Mouse (Mus musculus) embryonic facial prominence, embryonic 15.5 days (tissue): ENCODE data around the gene Agps. TPM values are rescaled to one million over a fixed set of nuclear protein-coding genes. Genes with fewer than 3 reads are reported as not detected.

Experiments
- ATAC-seq: fragments of 200-750 bp; cut with Nextera tagmentation; 2 replicates; pipeline ENCODE4 v1.8.0; 2017; ENCODE audit warnings: low read depth, moderate TSS enrichment; ENCODE audit not compliant: insufficient number of reproducible peaks, low FRiP score, low TSS enrichment
- H3K27ac ChIP-seq: fragments of 300-500 bp; sonication (generic); replicated peaks from 2 replicates; pipeline ENCODE4 v1.5.1; 2015; ENCODE audit warnings: mild to moderate bottlenecking, inconsistent platforms
- H3K27me3 ChIP-seq: fragments of 300-500 bp; sonication (generic); 2 replicates; pipeline ENCODE4 v1.6.1; 2015; ENCODE audit warnings: inconsistent platforms
- H3K36me3 ChIP-seq: fragments of 300-500 bp; sonication (generic); 2 replicates; pipeline ENCODE4 v1.6.1; 2015; ENCODE audit warnings: mild to moderate bottlenecking, inconsistent platforms
- H3K4me1 ChIP-seq: fragments of 300-500 bp; sonication (generic); 2 replicates; pipeline ENCODE4 v1.6.1; 2015; ENCODE audit warnings: inconsistent platforms
- H3K4me2 ChIP-seq: fragments of 300-500 bp; sonication (generic); replicated peaks from 2 replicates; pipeline ENCODE4 v1.6.1; 2015; ENCODE audit warnings: mild to moderate bottlenecking, inconsistent platforms
- H3K4me3 ChIP-seq: fragments of 300-500 bp; sonication (generic); replicated peaks from 2 replicates; pipeline ENCODE4 v1.5.1; 2015; ENCODE audit warnings: mild to moderate bottlenecking, inconsistent platforms
- H3K9ac ChIP-seq: fragments of 300-500 bp; sonication (generic); 2 replicates; pipeline ENCODE4 v1.6.1; 2015; ENCODE audit warnings: inconsistent platforms
- H3K9me3 ChIP-seq: fragments of 300-500 bp; sonication (generic); replicated peaks from 2 replicates; pipeline ENCODE4 v1.6.1; 2016; ENCODE audit warnings: inconsistent platforms
- WGBS: fragments of 180-500 bp; shearing (Covaris S2); methylation state at CpG from one replicate; pipeline ENCODE4 v1.1.7; 2015; 5-methylcytosine and 5-hydroxymethylcytosine counted together
- polyA plus RNA-seq: library from polyadenylated mRNA; unstranded; fragments of >200 nt; fragmentation: Nextera tagmentation; extraction: Ambion mirVana; gene quantifications from 2 replicates; pipeline ENCODE4 v1.2.1, GENCODE M21; 2015

The Agps gene
- polyA plus RNA-seq, 1 experiment from 2014 or later = 24.5 TPM

DNA sequence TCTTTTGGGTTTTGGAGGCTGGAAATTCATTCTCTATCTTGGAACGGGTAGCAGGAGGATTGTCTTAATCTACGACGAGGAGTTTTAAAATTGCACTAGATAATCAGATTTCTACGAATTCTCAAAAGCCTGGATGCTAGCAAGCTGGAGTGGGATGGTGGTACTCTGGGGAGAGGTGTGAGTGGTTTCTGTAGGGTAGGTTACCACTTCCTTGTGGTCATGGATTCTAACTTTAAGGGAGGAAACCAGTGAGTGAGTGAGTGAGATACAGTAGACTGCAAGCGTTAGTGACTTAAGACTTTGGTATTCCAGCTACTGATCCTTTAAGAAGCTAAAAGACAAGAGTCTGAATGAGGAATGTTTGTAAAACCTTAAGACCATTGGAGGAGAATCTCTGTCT, 804 bp downstream of the Agps start:
- WGBS = under 1% methylated on average over 5 of the region's 5 CpGs

DNA sequence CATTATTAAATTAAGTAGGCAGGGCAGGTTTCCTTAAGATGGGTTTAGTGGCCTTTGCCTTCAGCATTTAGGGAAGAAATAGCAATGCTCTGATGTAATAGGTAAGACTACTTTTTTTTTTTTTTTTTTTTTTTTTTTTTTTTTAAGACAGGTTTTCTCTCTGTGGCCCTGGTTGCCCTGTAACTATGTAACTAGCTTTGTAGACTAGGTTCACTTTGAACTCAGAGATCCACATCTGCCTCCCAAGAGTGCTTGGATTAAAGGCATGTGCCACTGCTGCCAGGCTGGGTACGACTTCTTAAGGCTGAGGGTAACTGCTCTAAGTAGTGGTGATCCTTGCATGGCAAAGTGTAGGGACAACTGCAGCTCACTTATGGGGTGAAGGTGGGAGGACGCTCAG, 2.5 kb downstream of the Agps start:
- WGBS = 76% methylated on average over 2 of the region's 2 CpGs
- H3K27me3 ChIP-seq = no peaks in the 10 kb centered on the region
- no peak overlapping the region for H3K4me3 ChIP-seq
- H3K36me3 ChIP-seq = no peaks in the 10 kb centered on the region
- 0 out of 2 replicates have a peak overlapping the region, but pooled peaks have one; percentile 71 for H3K4me2 ChIP-seq
- H3K9ac ChIP-seq = no peak overlapping the region
- H3K9me3 ChIP-seq = no peaks in the 10 kb centered on the region
- H3K4me1 ChIP-seq = peaks cover 28% of the 10 kb centered on the region
- no peak for ATAC-seq
- H3K27ac ChIP-seq = no peak overlapping the region

More for the DNA sequence above, 804 bp downstream of the Agps start:
- no peaks in the 10 kb centered on the region for H3K27me3 ChIP-seq
- peak overlapping the region; percentile 80 for H3K9ac ChIP-seq
- peaks cover 28% of the 10 kb centered on the region for H3K4me1 ChIP-seq
- no peaks in the 10 kb centered on the region for H3K36me3 ChIP-seq
- H3K27ac ChIP-seq = peak overlapping the region; percentile 82
- H3K4me3 ChIP-seq = peak overlapping the region; percentile 86
- no peaks in the 10 kb centered on the region for H3K9me3 ChIP-seq
- no peak for ATAC-seq
- H3K4me2 ChIP-seq = peak overlapping the region; percentile 71

GRCm38 (mm10) chr2:75842302-75842701, 10.3 kb downstream of the Agps start:
- Histone ChIP-seq H3K27me3 (no peaks in the 10 kb centered on the region), H3K27ac (no peak overlapping the region), H3K4me2 (no peak overlapping the region), H3K9ac (no peak overlapping the region), H3K9me3 (no peaks in the 10 kb centered on the region), H3K36me3 (no peaks in the 10 kb centered on the region), H3K4me3 (no peak overlapping the region), H3K4me1 (0 out of 2 replicates have a peak, but pooled peaks cover 6% of the 10 kb centered on the region)
- no peak for ATAC-seq
- WGBS = 76% methylated on average over 2 of the region's 2 CpGs

GRCm38 (mm10) chr2:75847708-75848107, 15.7 kb downstream of the Agps start:
- H3K4me3 ChIP-seq = no peak overlapping the region
- no peaks in the 10 kb centered on the region for H3K36me3 ChIP-seq
- WGBS = 95% methylated on average over 1 of the region's 1 CpGs
- no peak for ATAC-seq
- H3K4me1 ChIP-seq = 0 out of 2 replicates have a peak, but pooled peaks cover 3% of the 10 kb centered on the region
- H3K27ac ChIP-seq = no peak overlapping the region
- H3K9me3 ChIP-seq = no peaks in the 10 kb centered on the region
- no peak overlapping the region for H3K9ac ChIP-seq
- no peaks in the 10 kb centered on the region for H3K27me3 ChIP-seq
- no peak overlapping the region for H3K4me2 ChIP-seq

GRCm38 (mm10) chr2:75852483-75852882, 20.5 kb downstream of the Agps start:
- WGBS = 95% methylated on average over 2 of the region's 2 CpGs
- no peak for ATAC-seq
- H3K27ac ChIP-seq = no peak overlapping the region

DNA sequence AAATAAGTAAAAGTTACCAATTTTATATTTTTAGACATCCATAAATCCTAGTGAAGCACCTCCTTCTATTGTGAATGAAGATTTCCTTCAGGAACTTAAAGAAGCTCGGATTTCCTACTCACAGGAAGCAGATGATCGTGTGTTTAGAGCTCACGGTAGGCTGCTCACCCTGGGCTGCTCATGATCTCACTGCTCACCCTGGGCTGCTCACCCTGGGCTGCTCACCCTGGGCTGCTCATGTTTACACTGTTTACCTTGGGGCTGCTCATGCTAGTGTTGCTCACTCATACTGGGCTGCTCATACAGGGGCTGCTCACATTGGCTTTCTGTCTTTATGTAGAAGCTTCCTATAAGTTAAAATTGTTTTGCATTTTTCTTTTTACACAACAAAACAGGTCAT, 22.2 kb downstream of the Agps start:
- Histone ChIP-seq H3K4me1 (no peaks in the 10 kb centered on the region), H3K36me3 (no peaks in the 10 kb centered on the region; the same call in 1 of the 2 replicates), H3K9me3 (no peaks in the 10 kb centered on the region), H3K9ac (no peak overlapping the region), H3K4me2 (no peak overlapping the region), H3K4me3 (no peak overlapping the region), H3K27ac (no peak overlapping the region), H3K27me3 (no peaks in the 10 kb centered on the region)
- 35% methylated on average over 3 of the region's 3 CpGs for WGBS
- ATAC-seq = no peak

More at GRCm38 (mm10) chr2:75852483-75852882, 20.5 kb downstream of the Agps start:
- no peak overlapping the region for H3K4me3 ChIP-seq
- H3K4me1 ChIP-seq = no peaks in the 10 kb centered on the region
- no peak overlapping the region for H3K9ac ChIP-seq
- H3K27me3 ChIP-seq = no peaks in the 10 kb centered on the region
- no peaks in the 10 kb centered on the region for H3K9me3 ChIP-seq
- no peaks in the 10 kb centered on the region for H3K36me3 ChIP-seq
- H3K4me2 ChIP-seq = no peak overlapping the region

DNA sequence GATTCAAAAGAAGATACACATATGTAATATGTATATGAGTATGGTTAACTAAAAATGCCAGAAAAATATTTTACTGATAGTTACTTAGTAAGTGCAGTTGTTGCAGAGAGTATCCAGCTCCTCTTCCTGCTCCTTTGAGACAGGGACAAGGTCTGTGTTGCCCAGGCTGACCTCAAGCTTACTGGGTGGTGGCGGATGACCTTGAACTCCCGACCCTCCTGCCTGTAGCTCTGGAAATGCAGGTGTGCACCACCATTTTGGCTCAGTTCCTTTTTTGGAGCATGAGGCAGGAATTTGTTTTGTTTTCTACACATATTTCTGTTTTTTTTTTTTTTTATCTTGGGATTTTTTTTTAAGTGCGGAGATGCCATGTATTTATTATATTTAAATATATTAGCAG, 29.1 kb downstream of the Agps start:
- no peaks in the 10 kb centered on the region for H3K27me3 ChIP-seq
- no peak overlapping the region for H3K27ac ChIP-seq
- WGBS = 91% methylated on average over 3 of the region's 3 CpGs
- H3K36me3 ChIP-seq = peaks cover 8% of the 10 kb centered on the region; the same call in 1 of the 2 replicates
- no peaks in the 10 kb centered on the region for H3K9me3 ChIP-seq
- no peak overlapping the region for H3K4me3 ChIP-seq
- H3K4me1 ChIP-seq = no peaks in the 10 kb centered on the region
- no peak overlapping the region for H3K4me2 ChIP-seq
- no peak for ATAC-seq
- H3K9ac ChIP-seq = no peak overlapping the region

DNA sequence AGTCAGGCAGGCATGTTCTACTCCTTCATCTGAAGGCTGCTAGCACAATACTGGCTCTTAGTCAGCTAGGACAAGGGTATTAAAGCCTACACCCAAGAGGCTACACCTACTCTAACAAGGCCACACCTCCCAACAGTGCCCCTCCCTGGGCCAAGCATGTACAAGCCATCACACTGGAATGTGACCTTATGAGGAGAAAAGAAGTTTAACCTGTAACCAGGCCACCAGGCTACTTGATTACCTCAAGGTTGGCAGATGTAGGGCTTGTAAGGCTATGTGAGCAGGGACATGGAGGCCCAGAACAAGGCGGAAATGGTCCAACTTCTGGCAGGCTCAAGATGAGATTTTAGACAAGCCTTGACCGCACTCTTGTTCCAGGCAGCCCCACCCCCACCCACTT, 37.6 kb downstream of the Agps start:
- Histone ChIP-seq H3K36me3 (peaks cover 8% of the 10 kb centered on the region; the same call in 1 of the 2 replicates), H3K9ac (no peak overlapping the region), H3K9me3 (no peaks in the 10 kb centered on the region), H3K4me3 (no peak overlapping the region), H3K27ac (no peak overlapping the region), H3K4me2 (no peak overlapping the region), H3K27me3 (no peaks in the 10 kb centered on the region), H3K4me1 (no peaks in the 10 kb centered on the region)
- WGBS = 87% methylated on average over 2 of the region's 2 CpGs
- no peak for ATAC-seq

DNA sequence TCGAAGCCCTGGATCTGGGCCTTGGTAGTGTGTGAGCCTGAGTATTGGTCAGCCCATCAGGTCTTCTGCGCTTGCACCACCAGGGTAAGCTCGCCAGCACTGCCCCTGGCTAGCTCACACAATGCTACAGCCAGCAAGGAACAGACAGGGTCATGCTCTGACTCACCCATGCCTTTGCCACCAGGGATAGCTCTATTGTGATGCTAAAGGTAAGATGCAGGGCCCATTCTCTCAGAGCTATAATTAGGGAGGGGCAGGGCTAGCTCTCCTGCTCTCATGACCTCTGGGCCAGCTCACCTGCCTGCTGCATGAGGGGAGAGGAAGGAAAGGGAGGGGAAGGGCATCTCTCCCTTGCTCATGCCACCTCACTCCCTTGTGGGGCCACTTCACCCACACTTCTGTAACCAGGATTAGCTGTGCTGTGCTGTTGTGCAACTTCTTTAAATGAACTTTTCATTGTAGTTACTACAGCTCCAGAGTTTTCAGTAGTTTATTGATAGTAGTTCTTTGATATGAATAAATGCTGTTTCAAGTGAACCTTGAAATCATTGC, 42.1 kb downstream of the Agps start:
- Histone ChIP-seq H3K27me3 (no peaks in the 10 kb centered on the region), H3K4me1 (no peaks in the 10 kb centered on the region), H3K4me3 (no peak overlapping the region), H3K4me2 (no peak overlapping the region), H3K9me3 (no peaks in the 10 kb centered on the region), H3K27ac (no peak overlapping the region), H3K36me3 (0 out of 2 replicates have a peak, but pooled peaks cover 3% of the 10 kb centered on the region), H3K9ac (no peak overlapping the region)
- no peak for ATAC-seq
- WGBS = 65% methylated on average over 3 of the region's 3 CpGs

GRCm38 (mm10) chr2:75879791-75880190, 47.8 kb downstream of the Agps start:
- Histone ChIP-seq H3K27ac (no peak overlapping the region), H3K9ac (no peak overlapping the region), H3K4me1 (no peaks in the 10 kb centered on the region), H3K4me2 (no peak overlapping the region), H3K27me3 (no peaks in the 10 kb centered on the region), H3K9me3 (no peaks in the 10 kb centered on the region), H3K36me3 (no peaks in the 10 kb centered on the region), H3K4me3 (no peak overlapping the region)
- WGBS = 42% methylated on average over 3 of the region's 3 CpGs
- ATAC-seq = no peak

DNA sequence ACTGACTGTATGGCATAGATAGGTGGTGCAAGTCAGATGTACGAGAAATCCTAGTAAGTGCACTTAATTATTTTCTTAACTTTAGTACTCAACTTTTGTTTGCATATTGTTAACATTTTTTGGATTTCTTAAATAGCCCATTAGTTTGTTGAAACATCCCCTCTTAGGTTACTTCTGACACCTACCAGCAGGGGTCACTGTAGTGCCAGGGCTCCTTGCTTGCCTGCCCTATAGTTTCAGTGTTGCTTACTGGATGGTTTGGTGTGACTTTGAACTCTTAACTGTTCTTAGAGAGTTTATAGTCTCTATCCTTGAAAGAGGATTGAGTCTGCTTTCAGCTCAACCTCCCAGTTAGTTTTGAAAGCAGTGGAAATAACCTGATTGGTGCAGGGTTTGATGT, 51.6 kb downstream of the Agps start:
- 41% methylated on average over 1 of the region's 1 CpGs for WGBS
- Histone ChIP-seq H3K9me3 (no peaks in the 10 kb centered on the region), H3K4me3 (no peak overlapping the region), H3K36me3 (0 out of 2 replicates have a peak, but pooled peaks cover 5% of the 10 kb centered on the region), H3K9ac (no peak overlapping the region), H3K4me2 (no peak overlapping the region), H3K4me1 (no peaks in the 10 kb centered on the region), H3K27me3 (no peaks in the 10 kb centered on the region), H3K27ac (no peak overlapping the region)
- no peak for ATAC-seq

DNA sequence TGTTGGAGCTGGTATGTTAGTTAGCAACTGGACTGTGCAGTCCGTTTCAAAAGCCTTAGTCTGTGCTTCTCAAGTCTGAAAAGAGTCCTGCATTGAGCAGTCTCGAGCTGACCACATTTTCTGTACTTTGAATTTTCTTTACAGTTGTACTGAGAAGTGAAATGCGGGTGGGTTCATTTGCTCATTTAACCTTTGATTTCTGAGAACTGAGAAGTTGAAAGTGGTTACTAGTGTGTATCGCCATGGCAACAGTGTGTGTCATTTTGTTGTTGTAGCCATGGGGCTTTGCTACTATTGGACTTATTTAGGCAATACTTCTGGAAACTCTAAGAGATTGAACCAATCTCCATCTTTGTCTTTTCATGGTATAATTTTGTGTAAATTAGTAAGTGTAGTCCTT, 60.0 kb downstream of the Agps start:
- Histone ChIP-seq H3K36me3 (0 out of 2 replicates have a peak, but pooled peaks cover 5% of the 10 kb centered on the region), H3K9me3 (no peaks in the 10 kb centered on the region), H3K27ac (no peak overlapping the region), H3K4me3 (no peak overlapping the region), H3K4me2 (no peak overlapping the region), H3K27me3 (no peaks in the 10 kb centered on the region), H3K4me1 (no peaks in the 10 kb centered on the region), H3K9ac (no peak overlapping the region)
- 56% methylated on average over 4 of the region's 4 CpGs for WGBS
- no peak for ATAC-seq
